Mouse (Mus musculus): ENCODE measurements around the gene Aldh3a2.
"Not testable (repeated sequence)": the region's sequence is repeated elsewhere in the genome, so short reads cannot be mapped to it uniquely, and the experiment has no call there.

Aldh3a2 gene

GRCm38 (mm10) chr11:61174291-61174820, 92.9 kb downstream of the Aldh3a2 start:
- peak in 1 of 2 experiments; percentile 69 for DNase-seq (ENCODE audit: low spot score in 2 of 2)

- DNase-seq (ENCODE audit: low spot score in 2 of 2), result not testable (repeated sequence)
Measured at GRCm38 (mm10) chr11:61173477-61173876, 93.8 kb downstream of the Aldh3a2 start.
